Mouse (Mus musculus) MN1 (cell line): ENCODE data around the gene Kmt2b.
A peak's percentile ranks its signal among the peaks of the same experiment; 100 is the strongest.

ENCODE experiments used
- DNase-seq: peaks from one replicate; pipeline ENCODE4 v3.0.0-alpha.2; 2016; ENCODE audit warnings: low spot score

The Kmt2b gene

GRCm38 (mm10) chr7:30534633-30535577, 53.6 kb downstream of the Kmt2b start, which contains the start of gene Arhgap33:
TSS of gene Arhgap33 (minus strand) at chr7:30535060.
- DNase-seq: peak; percentile 96

- DNase-seq: no peak
Measured at GRCm38 (mm10) chr7:30533941-30534632, 54.4 kb downstream of the Kmt2b start.

- DNase-seq: peak; percentile 55
Measured at GRCm38 (mm10) chr7:30532931-30533330, 55.6 kb downstream of the Kmt2b start.

- no peak for DNase-seq
Measured at GRCm38 (mm10) chr7:30531291-30531815, 57.2 kb downstream of the Kmt2b start.

GRCm38 (mm10) chr7:30526981-30527380, 61.5 kb downstream of the Kmt2b start:
- no peak for DNase-seq

GRCm38 (mm10) chr7:30526399-30526798, 62.1 kb downstream of the Kmt2b start:
- DNase-seq: no peak

GRCm38 (mm10) chr7:30525954-30526353, 62.6 kb downstream of the Kmt2b start:
- DNase-seq: no peak

GRCm38 (mm10) chr7:30524487-30524886, 64.0 kb downstream of the Kmt2b start:
- DNase-seq: peak; percentile 94

GRCm38 (mm10) chr7:30522871-30523270, 65.7 kb downstream of the Kmt2b start:
- no peak for DNase-seq

- DNase-seq: no peak
Measured at GRCm38 (mm10) chr7:30520856-30521255, 67.7 kb downstream of the Kmt2b start.

GRCm38 (mm10) chr7:30520396-30520795, 68.1 kb downstream of the Kmt2b start:
- DNase-seq: peak; percentile 48
